Mouse (Mus musculus) kidney, embryonic 15.5 days (tissue): ENCODE measurements around the gene Htr2c. TPM values are rescaled to one million over a fixed set of nuclear protein-coding genes. Genes with fewer than 3 reads are reported as not detected.

ENCODE experiments used
- ATAC-seq: fragments of 200-750 bp; cut with Nextera tagmentation; replicated peaks from 2 replicates; pipeline ENCODE4 v1.8.0; 2017; ENCODE audit warnings: moderate TSS enrichment; ENCODE audit not compliant: low FRiP score
- H3K27ac ChIP-seq: fragments of 300-500 bp; sonication (generic); 2 replicates; pipeline ENCODE4 v1.5.1; 2015; ENCODE audit warnings: mild to moderate bottlenecking, inconsistent platforms
- H3K27me3 ChIP-seq: fragments of 300-500 bp; sonication (generic); 2 replicates; pipeline ENCODE4 v1.6.1; 2015; ENCODE audit warnings: inconsistent platforms
- H3K36me3 ChIP-seq: fragments of 300-500 bp; sonication (generic); 2 replicates; pipeline ENCODE4 v1.6.1; 2015; ENCODE audit warnings: inconsistent platforms
- H3K4me1 ChIP-seq: fragments of 300-500 bp; sonication (generic); 2 replicates; pipeline ENCODE4 v1.6.1; 2015; ENCODE audit warnings: inconsistent platforms
- H3K4me2 ChIP-seq: fragments of 300-500 bp; sonication (generic); 2 replicates; pipeline ENCODE4 v1.6.1; 2015; ENCODE audit warnings: moderate library complexity, mild to moderate bottlenecking, inconsistent platforms
- H3K4me3 ChIP-seq: fragments of 300-500 bp; sonication (generic); replicated peaks from 2 replicates; pipeline ENCODE4 v1.5.1; 2015; ENCODE audit warnings: mild to moderate bottlenecking, inconsistent platforms
- H3K9ac ChIP-seq: fragments of 300-500 bp; sonication (generic); 2 replicates; pipeline ENCODE4 v1.6.1; 2015; ENCODE audit warnings: mild to moderate bottlenecking, inconsistent platforms
- H3K9me3 ChIP-seq: fragments of 300-500 bp; sonication (generic); replicated peaks from 2 replicates; pipeline ENCODE4 v1.6.1; 2016; ENCODE audit warnings: inconsistent platforms
- WGBS: fragments of 180-500 bp; shearing (Covaris S2); methylation state at CpG from one replicate; pipeline ENCODE4 v1.1.7; 2015; ENCODE audit warnings: mixed read lengths; 5-methylcytosine and 5-hydroxymethylcytosine counted together
- polyA plus RNA-seq: library from polyadenylated mRNA; unstranded; fragments of >200 nt; fragmentation: Nextera tagmentation; extraction: Ambion mirVana; gene quantifications from 2 replicates; pipeline ENCODE4 v1.2.1, GENCODE M21; 2015

Htr2c gene
- 0.13 TPM in 1 of 2 replicates, not detected in the other for polyA plus RNA-seq

GRCm38 (mm10) chrX:146962258-146962913 lies at the start of gene Htr2c:
Htr2c (plus strand) TSS chrX:146962513.
- WGBS: 27% methylated on average over 27 of the region's 27 CpGs
- H3K4me2 ChIP-seq: peak within 1 kb of the TSS; percentile 57
- peak; percentile 66; the same call in 1 of the 2 replicates for ATAC-seq

GRCm38 (mm10) chrX:146928251-146928650 lies 34.1 kb upstream of the Htr2c start:
- no peaks in the 10 kb centered on the region for H3K27me3 ChIP-seq
- no peak overlapping the region for H3K4me3 ChIP-seq
- no peak for ATAC-seq
- no peak overlapping the region for H3K27ac ChIP-seq
- H3K4me1 ChIP-seq: no peaks in the 10 kb centered on the region
- no peaks in the 10 kb centered on the region for H3K36me3 ChIP-seq
- H3K9me3 ChIP-seq: no peaks in the 10 kb centered on the region
- 52% methylated on average over 1 of the region's 1 CpGs for WGBS
- no peak overlapping the region for H3K4me2 ChIP-seq
- no peak overlapping the region for H3K9ac ChIP-seq

More at GRCm38 (mm10) chrX:146962258-146962913, at the start of gene Htr2c:
- Histone ChIP-seq H3K4me3 (peak within 1 kb of the TSS; percentile 30), H3K27ac (no peak within 1 kb of the TSS), H3K27me3 (peaks cover 49% of the 10 kb centered on the region), H3K9me3 (no peaks in the 10 kb centered on the region), H3K9ac (no peak within 1 kb of the TSS), H3K4me1 (no peaks in the 10 kb centered on the region), H3K36me3 (no peaks in the 10 kb centered on the region)

GRCm38 (mm10) chrX:146936332-146936731 lies 26.0 kb upstream of the Htr2c start:
- Histone ChIP-seq H3K36me3 (no peaks in the 10 kb centered on the region), H3K27me3 (no peaks in the 10 kb centered on the region), H3K27ac (no peak overlapping the region), H3K4me2 (no peak overlapping the region), H3K4me3 (no peak overlapping the region), H3K9ac (no peak overlapping the region), H3K4me1 (no peaks in the 10 kb centered on the region), H3K9me3 (no peaks in the 10 kb centered on the region)
- no peak for ATAC-seq

GRCm38 (mm10) chrX:146946216-146946886 lies 16.0 kb upstream of the Htr2c start:
- no peaks in the 10 kb centered on the region for H3K9me3 ChIP-seq
- no peaks in the 10 kb centered on the region for H3K4me1 ChIP-seq
- no peak overlapping the region for H3K4me2 ChIP-seq
- H3K36me3 ChIP-seq: no peaks in the 10 kb centered on the region
- H3K4me3 ChIP-seq: no peak overlapping the region
- H3K9ac ChIP-seq: no peak overlapping the region
- 84% methylated on average over 2 of the region's 2 CpGs for WGBS
- ATAC-seq: no peak
- no peak overlapping the region for H3K27ac ChIP-seq
- H3K27me3 ChIP-seq: no peaks in the 10 kb centered on the region

DNA sequence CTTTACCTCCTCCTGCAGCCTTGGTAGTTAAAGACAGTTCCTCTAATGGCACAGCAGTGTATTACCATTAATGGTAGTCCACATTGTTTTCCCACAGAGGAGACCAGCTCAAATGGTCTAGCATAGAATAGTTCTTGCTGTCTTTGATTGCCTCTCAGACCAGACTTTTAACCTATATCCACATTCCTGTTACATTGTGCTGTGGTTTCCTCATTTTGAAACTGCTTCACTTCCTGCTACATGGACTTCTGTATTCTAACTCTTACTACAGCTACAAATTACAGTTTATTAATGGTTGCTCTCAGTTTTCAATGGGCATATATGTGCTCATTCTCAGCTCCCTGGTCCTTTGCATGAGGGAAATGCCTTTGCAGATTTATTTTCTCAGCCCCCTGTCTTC lies 15.3 kb upstream of the Htr2c start:
- no peak for ATAC-seq
- H3K27me3 ChIP-seq: no peaks in the 10 kb centered on the region
- H3K9ac ChIP-seq: no peak overlapping the region
- no peaks in the 10 kb centered on the region for H3K36me3 ChIP-seq
- H3K4me2 ChIP-seq: no peak overlapping the region
- no peak overlapping the region for H3K4me3 ChIP-seq
- H3K9me3 ChIP-seq: no peaks in the 10 kb centered on the region
- H3K4me1 ChIP-seq: no peaks in the 10 kb centered on the region
- H3K27ac ChIP-seq: no peak overlapping the region

- WGBS: 83% methylated on average over 1 of the region's 1 CpGs
- peaks cover 40% of the 10 kb centered on the region for H3K27me3 ChIP-seq
- no peak overlapping the region for H3K27ac ChIP-seq
- H3K4me2 ChIP-seq: no peak overlapping the region
- H3K9me3 ChIP-seq: no peaks in the 10 kb centered on the region
- no peaks in the 10 kb centered on the region for H3K36me3 ChIP-seq
- H3K4me3 ChIP-seq: no peak overlapping the region
- no peaks in the 10 kb centered on the region for H3K4me1 ChIP-seq
- H3K9ac ChIP-seq: no peak overlapping the region
- ATAC-seq: no peak
Observed at GRCm38 (mm10) chrX:146958608-146959007, 3.7 kb upstream of the Htr2c start.

- no peak for ATAC-seq
- Histone ChIP-seq H3K27me3 (peaks cover 47% of the 10 kb centered on the region), H3K27ac (no peak overlapping the region), H3K36me3 (no peaks in the 10 kb centered on the region), H3K4me1 (no peaks in the 10 kb centered on the region), H3K9me3 (no peaks in the 10 kb centered on the region), H3K4me2 (no peak overlapping the region), H3K9ac (no peak overlapping the region), H3K4me3 (no peak overlapping the region)
- 26% methylated on average over 10 of the region's 10 CpGs for WGBS
Observed at GRCm38 (mm10) chrX:146959960-146960359, 2.4 kb upstream of the Htr2c start.

DNA sequence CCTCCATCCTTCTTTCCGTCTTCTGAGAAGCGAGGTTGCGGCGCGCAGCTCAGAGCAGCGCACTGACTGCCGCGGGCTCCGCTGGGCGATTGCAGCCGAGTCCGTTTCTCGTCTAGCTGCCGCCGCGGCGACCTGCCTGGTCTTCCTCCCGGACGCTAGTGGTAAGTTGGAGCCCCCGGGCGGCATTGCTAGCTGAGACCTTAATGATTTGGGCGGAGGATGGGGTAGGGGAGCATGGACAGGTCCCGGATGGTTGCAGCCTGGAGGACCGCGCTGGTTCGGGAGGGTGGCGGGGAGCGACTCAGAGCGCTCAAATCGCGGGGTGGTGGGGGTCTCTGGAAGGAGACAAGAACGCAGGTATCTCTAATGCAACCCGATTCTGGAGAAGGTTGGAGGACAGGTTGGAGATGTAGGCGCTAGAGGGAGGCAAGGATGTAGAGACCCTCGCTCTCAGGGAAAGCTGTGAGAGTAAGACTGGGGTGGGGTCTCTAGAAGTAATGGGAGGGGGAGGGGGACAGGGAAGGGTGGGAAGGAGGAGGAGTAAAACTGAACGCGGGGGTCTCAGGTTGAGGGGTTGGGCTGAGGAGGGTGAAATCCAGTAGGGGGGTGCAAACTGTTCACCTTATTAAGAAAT lies 718 bp downstream of the Htr2c start:
- H3K27me3 ChIP-seq: peaks cover 49% of the 10 kb centered on the region
- 0 out of 2 replicates have a peak, but pooled peaks have one; percentile 46 for ATAC-seq
- no peak overlapping the region for H3K9ac ChIP-seq
- peak overlapping the region; percentile 57 for H3K4me2 ChIP-seq
- WGBS: 23% methylated on average over 37 of the region's 37 CpGs
- no peak overlapping the region for H3K27ac ChIP-seq
- H3K36me3 ChIP-seq: no peaks in the 10 kb centered on the region
- H3K4me1 ChIP-seq: no peaks in the 10 kb centered on the region
- H3K4me3 ChIP-seq: peak overlapping the region; percentile 30
- H3K9me3 ChIP-seq: no peaks in the 10 kb centered on the region

DNA sequence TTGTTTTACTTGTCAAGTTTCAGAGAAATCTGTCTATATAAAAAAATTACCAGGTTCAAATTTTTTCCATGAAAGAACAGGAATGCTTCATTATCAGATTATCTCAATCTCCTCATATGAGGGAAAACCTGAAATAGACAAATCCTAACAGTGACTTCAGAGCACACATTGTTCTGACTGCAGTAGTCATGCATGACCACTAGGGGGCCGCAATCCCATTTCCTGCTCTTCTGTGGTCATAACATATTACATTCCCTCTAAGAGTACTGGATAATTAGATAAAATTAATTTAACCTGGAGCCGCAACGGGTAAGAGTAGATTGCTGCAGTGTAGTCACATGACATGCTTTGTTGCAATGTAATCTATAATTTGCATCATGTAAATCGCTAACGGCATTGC lies 17.6 kb downstream of the Htr2c start:
- Histone ChIP-seq H3K4me2 (no peak overlapping the region), H3K4me1 (no peaks in the 10 kb centered on the region), H3K9me3 (no peaks in the 10 kb centered on the region), H3K36me3 (no peaks in the 10 kb centered on the region), H3K27me3 (no peaks in the 10 kb centered on the region), H3K4me3 (no peak overlapping the region), H3K9ac (no peak overlapping the region), H3K27ac (no peak overlapping the region)
- ATAC-seq: no peak
- WGBS: 74% methylated on average over 5 of the region's 5 CpGs

- Histone ChIP-seq H3K4me2 (no peak overlapping the region), H3K27me3 (no peaks in the 10 kb centered on the region)
- WGBS: 28% methylated on average over 3 of the region's 3 CpGs
Observed at GRCm38 (mm10) chrX:147055730-147056129, 93.4 kb downstream of the Htr2c start.

DNA sequence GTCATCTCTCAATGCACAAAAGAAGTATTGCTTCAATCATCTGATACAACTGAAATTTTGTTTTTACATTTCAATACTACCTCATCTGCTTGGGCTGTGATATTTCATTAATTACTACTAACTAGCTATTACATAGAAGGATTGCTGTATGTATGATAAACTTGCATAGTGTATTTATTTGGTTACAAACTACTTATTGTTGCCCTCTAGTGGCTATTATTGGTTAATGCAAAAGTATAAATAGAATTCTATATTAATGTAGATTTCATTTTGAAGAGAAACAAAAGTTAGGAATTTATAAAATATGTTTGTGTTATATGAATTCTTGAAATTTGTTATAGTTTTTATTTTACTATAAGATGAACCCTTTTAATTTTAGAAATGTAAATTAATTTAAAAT lies 109.3 kb downstream of the Htr2c start:
- ATAC-seq: no peak
- Histone ChIP-seq H3K9ac (no peak overlapping the region), H3K27ac (no peak overlapping the region), H3K9me3 (no peaks in the 10 kb centered on the region), H3K4me2 (no peak overlapping the region), H3K27me3 (no peaks in the 10 kb centered on the region), H3K36me3 (no peaks in the 10 kb centered on the region), H3K4me1 (no peaks in the 10 kb centered on the region), H3K4me3 (no peak overlapping the region)

More at GRCm38 (mm10) chrX:147055730-147056129, 93.4 kb downstream of the Htr2c start:
- Histone ChIP-seq H3K9me3 (no peaks in the 10 kb centered on the region), H3K27ac (no peak overlapping the region), H3K4me1 (no peaks in the 10 kb centered on the region), H3K4me3 (no peak overlapping the region), H3K36me3 (no peaks in the 10 kb centered on the region), H3K9ac (no peak overlapping the region)
- no peak for ATAC-seq

- H3K36me3 ChIP-seq: no peaks in the 10 kb centered on the region
- no peak overlapping the region for H3K9ac ChIP-seq
- no peaks in the 10 kb centered on the region for H3K4me1 ChIP-seq
- WGBS: 62% methylated on average over 1 of the region's 1 CpGs
- no peak overlapping the region for H3K27ac ChIP-seq
- H3K9me3 ChIP-seq: no peaks in the 10 kb centered on the region
- no peak overlapping the region for H3K4me3 ChIP-seq
- no peaks in the 10 kb centered on the region for H3K27me3 ChIP-seq
- no peak overlapping the region for H3K4me2 ChIP-seq
- ATAC-seq: no peak
Observed at GRCm38 (mm10) chrX:147119155-147119554, 156.8 kb downstream of the Htr2c start.
